Mouse (Mus musculus) gastrocnemius, adult 8-10 months (tissue): ENCODE measurements around the gene Abl1. TPM values are rescaled to one million over a fixed set of nuclear protein-coding genes. Genes with fewer than 3 reads are reported as not detected.

ENCODE experiments used
- total RNA-seq, 4 experiments: library from RNA; stranded (reverse); gene quantifications; 2 replicates each; pipeline ENCODE4 v1.2.4; 2022

Gene Abl1
- total RNA-seq, 4 experiments from 2014 or later: 24.3 to 33.7 (median 26.4) TPM

Other genes with a start within 250 kb of the Abl1 start
- gene Ass1, start 218.2 kb upstream of the Abl1 start, total RNA-seq: 1 to 10 TPM; 2.4 to 4.4 (median 3.3) TPM
- 10 to 100 TPM in 2 of 4 experiments, 1 to 10 TPM in 2; 7.3 to 12.1 (median 9.4) TPM for gene Fubp3, start 115.7 kb upstream of the Abl1 start, total RNA-seq
- not detected for gene Prdm12, start 48.3 kb upstream of the Abl1 start, total RNA-seq
- 10 to 100 TPM in 1 of 4 experiments, 1 to 10 TPM in 3; 7.0 to 10.4 (median 8.0) TPM for gene Exosc2, start 17.7 kb upstream of the Abl1 start, total RNA-seq
- gene Qrfp, start 122.2 kb downstream of the Abl1 start, total RNA-seq: not detected
- not detected for gene Fibcd1, start 157.6 kb downstream of the Abl1 start, total RNA-seq
- gene Lamc3, start 198.9 kb downstream of the Abl1 start, total RNA-seq: under 1 TPM; 0.07 to 0.67 (median 0.30) TPM